Mouse (Mus musculus): ENCODE results near the gene Neurl3.
A peak's percentile ranks its signal among the peaks of the same experiment; 100 is the strongest.

The Neurl3 gene

GRCm38 (mm10) chr1:36257276-36257675, 17.2 kb downstream of the Neurl3 start:
- no peak for DNase-seq (ENCODE audit: low spot score)

GRCm38 (mm10) chr1:36255871-36256640, 18.4 kb downstream of the Neurl3 start:
- DNase-seq (ENCODE audit: low spot score): no peak

- no peak for DNase-seq (ENCODE audit: low spot score)
These were observed 19.7 kb downstream of the Neurl3 start for GRCm38 (mm10) chr1:36254635-36255360.

GRCm38 (mm10) chr1:36252791-36253190, 21.7 kb downstream of the Neurl3 start:
- DNase-seq (ENCODE audit: low spot score): peak; percentile 80

- no peak for DNase-seq (ENCODE audit: low spot score)
These were observed 23.1 kb downstream of the Neurl3 start for GRCm38 (mm10) chr1:36251426-36251825.

- no peak for DNase-seq (ENCODE audit: low spot score)
These were observed 27.8 kb downstream of the Neurl3 start for GRCm38 (mm10) chr1:36246688-36247087.

- DNase-seq (ENCODE audit: low spot score): no peak
These were observed 29.7 kb downstream of the Neurl3 start for GRCm38 (mm10) chr1:36244828-36245215.

GRCm38 (mm10) chr1:36244058-36244827, 30.2 kb downstream of the Neurl3 start, which contains the start of gene Uggt1:
Gene Uggt1, minus strand, starts transcription at chr1:36244720.
- DNase-seq (ENCODE audit: low spot score): peak; percentile 92

- DNase-seq (ENCODE audit: low spot score): no peak
These were observed 30.9 kb downstream of the Neurl3 start for GRCm38 (mm10) chr1:36243447-36244057.

GRCm38 (mm10) chr1:36241903-36242429, 32.5 kb downstream of the Neurl3 start:
- no peak for DNase-seq (ENCODE audit: low spot score)

GRCm38 (mm10) chr1:36240176-36240575, 34.3 kb downstream of the Neurl3 start:
- no peak for DNase-seq (ENCODE audit: low spot score)

GRCm38 (mm10) chr1:36239396-36239795, 35.1 kb downstream of the Neurl3 start:
- DNase-seq (ENCODE audit: low spot score): no peak

GRCm38 (mm10) chr1:36235855-36236254, 38.6 kb downstream of the Neurl3 start:
- no peak for DNase-seq (ENCODE audit: low spot score)

GRCm38 (mm10) chr1:36235057-36235639, 39.3 kb downstream of the Neurl3 start:
- no peak for DNase-seq (ENCODE audit: low spot score)

GRCm38 (mm10) chr1:36233218-36233617, 41.3 kb downstream of the Neurl3 start:
- DNase-seq (ENCODE audit: low spot score): no peak

- DNase-seq (ENCODE audit: low spot score): no peak
These were observed 43.4 kb downstream of the Neurl3 start for GRCm38 (mm10) chr1:36230919-36231705.

GRCm38 (mm10) chr1:36228461-36228860, 46.0 kb downstream of the Neurl3 start:
- no peak for DNase-seq (ENCODE audit: low spot score)

GRCm38 (mm10) chr1:36224648-36225047, 49.8 kb downstream of the Neurl3 start:
- DNase-seq (ENCODE audit: low spot score): peak; percentile 6
